Mouse (Mus musculus) E14TG2a.4 (cell line): ENCODE data around the gene Vmp1.

ENCODE experiments used
- H3K27me3 ChIP-seq: 2 replicates; pipeline ENCODE4 v1.6.1; 2014; ENCODE audit warnings: low read length, control low read depth; ENCODE audit not compliant: insufficient read depth
- H3K36me3 ChIP-seq: 2 replicates; pipeline ENCODE4 v1.6.1; 2014; ENCODE audit warnings: low read length, control low read depth; ENCODE audit not compliant: insufficient read depth
- H3K4me1 ChIP-seq: replicated peaks from 2 replicates; pipeline ENCODE4 v1.6.1; 2014; ENCODE audit warnings: low read depth, low read length, control low read depth
- H3K4me3 ChIP-seq: replicated peaks from 2 replicates; pipeline ENCODE4 v1.5.1; 2014; ENCODE audit warnings: mild to moderate bottlenecking, low read length
- H3K9me3 ChIP-seq: 2 replicates; pipeline ENCODE4 v1.6.1; 2014; ENCODE audit warnings: low read length, control low read depth
- CTCF ChIP-seq: conservative IDR thresholded peaks from 2 replicates; pipeline ENCODE4 v1.5.1; 2014; ENCODE audit warnings: low read length
- NANOG ChIP-seq: IDR thresholded peaks from 2 replicates; pipeline ENCODE4 v1.6.1; 2014; ENCODE audit warnings: borderline replicate concordance, low read length, mixed read lengths
- POU5F1 ChIP-seq: IDR thresholded peaks from 2 replicates; pipeline ENCODE4 v1.6.1; 2014; ENCODE audit warnings: low read length, borderline replicate concordance

Gene Vmp1

DNA sequence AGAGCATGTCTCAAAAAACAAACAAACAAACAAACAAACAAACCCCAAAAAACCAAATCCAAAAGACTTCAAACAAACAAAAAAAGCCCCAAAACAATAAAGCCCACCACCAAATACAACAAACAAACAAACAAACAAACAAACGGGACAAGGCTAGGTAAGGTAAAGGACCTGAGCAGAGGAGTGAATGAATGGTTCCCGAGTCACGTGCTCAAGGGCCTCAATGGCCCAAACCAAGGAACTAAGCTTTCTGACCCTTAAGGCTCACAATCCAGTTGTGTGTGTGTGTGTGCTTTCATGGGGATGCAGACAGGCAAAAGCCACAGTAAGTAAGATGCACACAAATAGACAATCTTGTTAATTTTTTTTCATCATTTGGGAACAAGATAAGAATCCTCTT is 79.3 kb downstream of the Vmp1 start:
- Histone ChIP-seq H3K4me3 (no peak overlapping the region), H3K9me3 (no peaks in the 10 kb centered on the region), H3K4me1 (peaks cover 8% of the 10 kb centered on the region), H3K27me3 (no peaks in the 10 kb centered on the region), H3K36me3 (peaks cover 23% of the 10 kb centered on the region)
- TF ChIP-seq NANOG: no peak
- TF ChIP-seq CTCF: no peak
- TF ChIP-seq POU5F1: no peak

DNA sequence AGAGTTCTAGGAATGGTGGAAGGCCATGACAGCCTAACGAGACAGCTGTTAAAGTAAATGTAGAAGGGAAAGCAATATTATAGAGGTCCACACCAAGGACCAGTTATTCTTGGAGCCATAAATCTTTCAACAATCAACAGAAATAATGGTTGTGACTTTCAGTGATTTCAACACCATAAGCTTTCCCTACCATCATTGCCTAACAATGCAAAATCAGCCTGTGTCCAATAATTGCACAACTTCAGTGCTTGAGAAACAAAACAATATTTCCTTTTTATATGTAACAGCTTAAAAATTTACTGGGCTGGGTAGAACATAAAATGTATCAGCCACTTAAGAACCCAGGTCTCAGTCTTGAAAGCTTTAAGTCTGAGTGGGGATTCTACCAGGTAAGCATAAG is 79.9 kb downstream of the Vmp1 start:
- Histone ChIP-seq H3K9me3 (no peaks in the 10 kb centered on the region), H3K4me1 (peaks cover 8% of the 10 kb centered on the region), H3K4me3 (no peak overlapping the region), H3K27me3 (no peaks in the 10 kb centered on the region), H3K36me3 (peaks cover 23% of the 10 kb centered on the region)
- TF ChIP-seq NANOG: no peak
- no peak for TF ChIP-seq POU5F1
- TF ChIP-seq CTCF: no peak

DNA sequence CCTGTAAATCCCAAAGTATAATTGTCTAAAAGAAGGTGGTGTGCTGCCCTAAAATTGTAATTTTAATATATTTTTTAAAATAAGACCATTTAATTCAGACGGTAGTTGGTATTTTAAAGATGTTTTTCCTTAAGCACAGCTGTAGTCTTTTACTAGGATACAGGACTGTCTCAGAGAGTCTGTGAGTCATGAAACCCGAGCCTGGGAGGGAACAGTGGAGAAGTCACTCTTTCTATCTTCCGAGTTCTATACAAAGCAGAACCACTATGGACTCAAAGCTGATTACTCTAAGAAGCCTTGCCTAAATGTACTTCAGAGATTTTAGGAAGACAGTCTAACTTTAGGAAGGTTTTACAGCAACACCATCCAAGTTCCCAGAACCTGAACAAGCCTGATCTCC is 81.5 kb downstream of the Vmp1 start:
- H3K4me1 ChIP-seq: peaks cover 8% of the 10 kb centered on the region
- no peak for TF ChIP-seq NANOG
- no peak for TF ChIP-seq POU5F1
- TF ChIP-seq CTCF: no peak
- no peaks in the 10 kb centered on the region for H3K27me3 ChIP-seq
- H3K9me3 ChIP-seq: no peaks in the 10 kb centered on the region
- no peak overlapping the region for H3K4me3 ChIP-seq
- peaks cover 26% of the 10 kb centered on the region for H3K36me3 ChIP-seq

DNA sequence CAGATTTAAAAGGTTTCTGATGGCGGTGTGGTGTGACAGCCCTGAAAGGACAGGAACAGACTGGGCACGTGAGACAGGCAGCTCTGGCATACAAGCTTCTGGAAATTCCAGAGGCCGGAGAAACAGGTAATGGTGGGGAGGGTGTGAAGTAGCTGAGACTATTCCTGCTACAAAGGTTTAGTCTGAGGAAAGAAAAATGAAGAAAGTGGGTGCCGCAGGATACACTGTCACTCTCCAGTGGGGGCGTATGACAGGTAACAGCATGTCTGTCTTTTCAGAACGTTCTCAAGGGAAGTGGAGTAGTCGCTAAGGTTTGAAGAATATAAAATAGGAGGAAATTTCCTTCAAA is 83.5 kb downstream of the Vmp1 start:
- H3K27me3 ChIP-seq: no peaks in the 10 kb centered on the region
- TF ChIP-seq CTCF: no peak
- no peak for TF ChIP-seq NANOG
- TF ChIP-seq POU5F1: no peak
- H3K36me3 ChIP-seq: peaks cover 16% of the 10 kb centered on the region; the same call in 1 of the 2 replicates
- H3K4me3 ChIP-seq: no peak overlapping the region
- no peaks in the 10 kb centered on the region for H3K9me3 ChIP-seq
- H3K4me1 ChIP-seq: peaks cover 8% of the 10 kb centered on the region

GRCm38 (mm10) chr11:86599378-86600208 is 84.0 kb downstream of the Vmp1 start:
- H3K4me1 ChIP-seq: peaks cover 8% of the 10 kb centered on the region
- H3K9me3 ChIP-seq: no peaks in the 10 kb centered on the region
- H3K4me3 ChIP-seq: no peak overlapping the region
- TF ChIP-seq CTCF (0 out of 2 replicates have a peak, but pooled peaks have one; percentile 10), POU5F1 (no peak)
- H3K27me3 ChIP-seq: no peaks in the 10 kb centered on the region
- peaks cover 11% of the 10 kb centered on the region; the same call in 1 of the 2 replicates for H3K36me3 ChIP-seq

GRCm38 (mm10) chr11:86598572-86598971 is 85.1 kb downstream of the Vmp1 start:
- no peak for TF ChIP-seq POU5F1
- no peak for TF ChIP-seq CTCF
- no peak for TF ChIP-seq NANOG
- peaks cover 18% of the 10 kb centered on the region; the same call in 1 of the 2 replicates for H3K36me3 ChIP-seq
- H3K27me3 ChIP-seq: no peaks in the 10 kb centered on the region
- no peak overlapping the region for H3K4me3 ChIP-seq
- no peaks in the 10 kb centered on the region for H3K9me3 ChIP-seq
- peaks cover 8% of the 10 kb centered on the region for H3K4me1 ChIP-seq

GRCm38 (mm10) chr11:86598154-86598553 is 85.5 kb downstream of the Vmp1 start:
- Histone ChIP-seq H3K4me1 (peaks cover 8% of the 10 kb centered on the region), H3K4me3 (no peak overlapping the region), H3K27me3 (no peaks in the 10 kb centered on the region), H3K36me3 (peaks cover 18% of the 10 kb centered on the region; the same call in 1 of the 2 replicates), H3K9me3 (no peaks in the 10 kb centered on the region)
- no peak for TF ChIP-seq NANOG
- no peak for TF ChIP-seq POU5F1
- TF ChIP-seq CTCF: no peak

DNA sequence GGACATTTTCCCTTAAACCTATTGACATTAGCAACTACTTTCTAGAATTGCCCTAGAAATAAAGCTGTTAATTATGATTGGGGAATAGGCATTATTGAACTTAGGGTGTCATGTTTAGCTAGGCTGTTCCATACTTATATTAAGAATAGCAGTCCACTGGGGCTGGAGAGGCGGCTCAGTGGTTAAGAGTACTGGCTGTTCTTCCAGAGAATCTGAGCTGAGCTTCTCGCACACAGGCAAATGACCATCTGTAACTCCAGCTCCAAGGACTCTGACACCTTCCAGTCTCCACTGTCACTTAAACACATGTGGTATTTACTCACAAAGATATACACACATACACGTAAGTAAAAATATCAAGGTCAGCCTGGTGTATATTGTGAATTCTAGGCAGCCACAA is 86.7 kb downstream of the Vmp1 start:
- Histone ChIP-seq H3K36me3 (peaks cover 21% of the 10 kb centered on the region; the same call in 1 of the 2 replicates), H3K9me3 (no peaks in the 10 kb centered on the region), H3K27me3 (no peaks in the 10 kb centered on the region), H3K4me3 (no peak overlapping the region), H3K4me1 (peaks cover 13% of the 10 kb centered on the region)
- no peak for TF ChIP-seq NANOG
- no peak for TF ChIP-seq CTCF
- no peak for TF ChIP-seq POU5F1
